ENCODE assay signal across 12 mouse cellular contexts in the genomic region with DNA sequence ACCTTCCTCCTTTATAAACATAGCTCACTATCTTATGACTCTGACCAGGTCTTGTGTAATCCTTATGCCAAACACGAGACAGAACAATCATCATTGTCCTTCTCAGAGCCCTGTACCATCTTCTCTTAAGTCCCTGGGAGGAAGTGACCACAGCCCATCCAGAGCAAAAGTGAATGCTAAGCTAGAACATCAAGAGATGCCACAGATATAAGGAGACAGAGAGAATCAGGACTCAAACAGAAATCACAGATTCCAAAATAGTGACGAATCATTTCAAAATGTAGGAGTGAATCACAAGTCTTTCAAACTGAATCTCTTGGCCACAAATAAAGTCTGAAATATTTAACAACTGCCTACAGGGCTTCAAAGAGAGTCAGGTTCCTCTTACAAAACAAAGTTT.
"Had no signal": no experiment of that assay in that cellular context is flagged by ENCODE, and none has a peak within 500 bp of the region (broad histone marks: within the 10 kb centered on the region; RNA-seq: fewer than 3 reads in every experiment).

No protein-coding gene starts in this region.

- DNase-seq: kidney, postnatal 10 days; kidney, postnatal 4 days; left cerebral cortex, postnatal 4 days; lung, adult 18-20 months; lung, postnatal 4 days; right cerebral cortex, adult 18-20 months; right cerebral cortex, postnatal 25 days; thymus, postnatal 14 days had no signal

- H3K36me3 ChIP-seq: limb, embryonic 13.5 days; midbrain, embryonic 15.5 days had no signal

- H3K27me3 ChIP-seq: limb, embryonic 13.5 days; megakaryocyte, embryonic 14.5 days; midbrain, embryonic 15.5 days had no signal

- H3K4me3 ChIP-seq: limb, embryonic 13.5 days; megakaryocyte, embryonic 14.5 days; midbrain, embryonic 15.5 days had no signal

- H3K4me1 ChIP-seq: megakaryocyte, embryonic 14.5 days; midbrain, embryonic 15.5 days had no signal

- H3K27ac ChIP-seq: limb, embryonic 13.5 days; liver, embryonic 14.5 days; midbrain, embryonic 15.5 days had no signal
